Mouse (Mus musculus) G1E (cell line): ENCODE measurements around the gene Smim24.

Experiments used
- CTCF ChIP-seq: IDR thresholded peaks from 2 replicates; pipeline ENCODE4 v1.5.1; 2012; ENCODE audit warnings: low read depth, low read length, inconsistent platforms, mixed read lengths
- GATA1 ChIP-seq: IDR thresholded peaks from 2 replicates; pipeline ENCODE4 v1.6.1; 2012; ENCODE audit warnings: borderline replicate concordance, low read length, inconsistent platforms, mixed read lengths
- GATA2 ChIP-seq: IDR thresholded peaks from 2 replicates; pipeline ENCODE4 v1.6.1; 2012; ENCODE audit warnings: low read depth, low read length, inconsistent platforms, borderline replicate concordance
- POLR2AphosphoS5 ChIP-seq: IDR thresholded peaks from 2 replicates; pipeline ENCODE4 v1.6.1; 2012; ENCODE audit warnings: low read depth, low read length, inconsistent platforms; ENCODE audit not compliant: insufficient replicate concordance
- TAL1 ChIP-seq: conservative IDR thresholded peaks from 2 replicates; pipeline ENCODE4 v1.6.1; 2012; ENCODE audit warnings: low read depth, low read length, inconsistent platforms, mixed read lengths

DNA sequence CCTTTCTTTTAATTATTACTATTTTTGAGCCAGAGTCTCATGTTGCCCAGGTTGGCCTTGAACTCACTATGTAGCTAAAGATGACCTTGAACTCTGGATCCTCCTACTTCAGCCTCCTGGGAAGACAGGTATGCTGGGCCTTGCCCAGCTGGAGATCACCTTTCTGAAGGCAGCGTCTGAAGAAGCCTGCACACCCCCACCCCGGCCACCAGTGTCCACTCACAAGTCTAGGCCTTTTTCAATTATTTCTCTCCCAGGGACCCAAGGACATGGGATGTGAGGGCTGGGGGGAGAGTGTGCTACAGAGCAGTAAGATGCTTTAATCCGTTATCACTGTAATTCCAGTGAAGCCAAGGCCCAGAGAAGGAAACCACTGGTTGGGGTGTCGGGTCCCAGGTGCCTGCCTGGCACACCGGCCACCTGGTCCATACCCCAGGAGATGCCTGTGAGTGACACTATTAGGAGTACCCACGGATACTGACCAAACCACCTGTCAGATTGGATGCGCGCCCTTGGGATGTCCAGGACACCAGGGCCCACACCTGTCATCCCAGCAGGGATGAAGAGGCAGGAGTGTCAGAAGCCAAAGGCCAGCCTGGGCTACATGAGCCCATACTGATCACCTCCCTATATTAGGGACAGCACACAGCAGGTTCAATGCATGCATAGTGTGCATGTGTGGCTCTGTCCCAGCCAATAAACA lies 35.1 kb downstream of the Smim24 start:
- TF ChIP-seq CTCF (no peak), TAL1 (no peak), GATA2 (no peak), GATA1 (no peak), POLR2AphosphoS5 (no peak)
